Mouse (Mus musculus) MEL (cell line): ENCODE results near the gene Crb3.

ENCODE experiments used
- BHLHE40 ChIP-seq: IDR thresholded peaks from 2 replicates; pipeline ENCODE4 v1.6.1; 2012; ENCODE audit warnings: low read depth, mild to moderate bottlenecking, inconsistent platforms, low read length, improper control_type of control experiment, borderline replicate concordance
- CTCF ChIP-seq, 3 experiments: IDR thresholded peaks in 2 of 3; conservative IDR thresholded peaks in 1 of 3; 2 replicates each; pipeline ENCODE4 v1.5.1; 2011 to 2012; ENCODE audit warnings: low read length in 3 of 3, low read depth in 2 of 3, mild to moderate bottlenecking in 2 of 3, improper control_type of control experiment in 1 of 3, inconsistent platforms in 1 of 3, mixed read lengths in 1 of 3, moderate library complexity in 1 of 3; ENCODE audit not compliant: control insufficient read depth in 1 of 3, insufficient read depth in 1 of 3, poor library complexity in 1 of 3, severe bottlenecking in 1 of 3
- EP300 ChIP-seq, 2 experiments: IDR thresholded peaks; 2 replicates each; pipeline ENCODE4 v1.6.1; 2011; ENCODE audit warnings: improper control_type of control experiment in 2 of 2, low read length in 2 of 2, low read depth in 1 of 2, mild to moderate bottlenecking in 1 of 2
- GATA1 ChIP-seq: IDR thresholded peaks from 2 replicates; pipeline ENCODE4 v1.6.1; 2011; ENCODE audit warnings: low read depth, low read length, improper control_type of control experiment
- KAT2A ChIP-seq: conservative IDR thresholded peaks from 2 replicates; pipeline ENCODE4 v1.6.1; 2012; ENCODE audit warnings: low read depth, low read length, improper control_type of control experiment, inconsistent platforms
- MXI1 ChIP-seq: IDR thresholded peaks from 2 replicates; pipeline ENCODE4 v1.6.1; 2011; ENCODE audit warnings: mild to moderate bottlenecking, low read depth, low read length, improper control_type of control experiment
- POLR2A ChIP-seq, 2 experiments: IDR thresholded peaks; 2 replicates each; pipeline ENCODE4 v1.6.1; 2011 to 2012; ENCODE audit warnings: low read length in 2 of 2, mild to moderate bottlenecking in 2 of 2, control low read depth in 1 of 2, improper control_type of control experiment in 1 of 2, low read depth in 1 of 2, moderate library complexity in 1 of 2; ENCODE audit not compliant: control insufficient read depth in 1 of 2, insufficient read depth in 1 of 2, poor library complexity in 1 of 2
- ZC3H11A ChIP-seq: IDR thresholded peaks from 2 replicates; pipeline ENCODE4 v1.6.1; 2012; ENCODE audit warnings: low read depth, mild to moderate bottlenecking, inconsistent platforms, low read length, improper control_type of control experiment

DNA sequence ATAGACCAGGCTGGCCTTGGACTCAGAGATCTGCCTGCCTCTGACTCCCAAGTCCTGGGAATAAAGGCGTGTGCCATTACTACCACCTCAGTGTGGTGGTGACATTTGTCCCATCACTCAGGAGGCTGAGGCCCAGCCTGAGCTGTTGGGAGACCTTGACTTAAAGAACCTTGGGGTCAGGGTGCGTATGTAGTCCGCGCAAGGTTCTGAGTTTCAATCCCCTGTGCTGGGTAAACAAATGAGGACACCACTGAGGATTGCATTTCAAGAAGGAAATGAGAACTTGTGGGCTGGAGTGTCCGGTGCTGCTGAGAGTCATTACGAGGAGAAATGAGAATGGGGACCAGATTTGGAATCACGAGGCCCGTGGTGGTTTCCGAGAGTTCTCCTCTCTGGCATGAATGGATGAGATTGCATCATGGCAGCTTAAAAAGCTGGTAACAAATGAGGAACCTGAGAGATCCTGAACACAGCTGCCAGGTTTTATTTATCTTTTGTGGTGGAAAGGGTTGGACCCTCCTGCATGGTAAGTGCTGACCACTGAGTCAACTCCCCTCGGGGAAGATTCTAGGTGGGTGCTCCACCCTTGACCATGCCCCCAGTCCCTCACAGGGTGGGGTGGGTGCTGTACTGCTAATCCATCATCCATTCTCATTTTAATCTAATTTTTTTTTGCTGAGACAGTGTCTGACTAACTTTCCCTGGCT is 54.0 kb downstream of the Crb3 start:
- TF ChIP-seq GATA1 (no peak), ZC3H11A (no peak), CTCF (IDR thresholded peaks at IDR 0.05 in 2 of 3, conservative IDR thresholded peaks at IDR 0.05 in 1 of 3; ENCODE audit: control insufficient read depth in 1 of 3, insufficient read depth in 1 of 3, low read depth in 2 of 3, low read length in 3 of 3, poor library complexity in 1 of 3, severe bottlenecking in 1 of 3) (no peak), POLR2A (IDR thresholded peaks at IDR 0.05; ENCODE audit: control insufficient read depth in 1 of 2, insufficient read depth in 1 of 2, low read depth in 1 of 2, low read length in 2 of 2, poor library complexity in 1 of 2) (no peak), EP300 (IDR thresholded peaks at IDR 0.05; ENCODE audit: low read depth in 1 of 2, low read length in 2 of 2) (0 out of 4 replicates have a peak, but pooled peaks have one; percentile 18 to 41), BHLHE40 (no peak), KAT2A (no peak), MXI1 (no peak; the same call in 1 of the 2 replicates)
